In the genomic region with DNA sequence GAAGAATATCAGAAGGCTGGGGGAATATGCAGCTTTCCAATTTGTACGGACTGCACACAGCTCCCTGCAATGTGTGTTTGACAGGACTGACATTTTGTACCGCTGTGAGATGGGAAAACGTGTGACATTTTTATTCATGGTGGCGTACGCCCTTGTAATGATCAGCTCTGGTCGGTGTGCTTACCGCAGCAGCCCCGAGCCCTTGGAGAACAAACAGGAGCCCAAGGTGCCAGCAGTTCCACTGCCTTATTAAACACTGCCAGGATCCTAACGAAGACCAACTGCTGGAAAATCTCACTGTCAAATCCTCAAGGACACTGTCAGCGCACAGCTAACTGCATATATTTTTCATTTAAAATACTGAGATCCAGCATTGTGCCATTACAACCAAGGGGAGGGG, we compare ENCODE assay signal across 30 mouse cellular contexts. TPM values are rescaled to one million over a fixed set of nuclear protein-coding genes. Genes with fewer than 3 reads are reported as not detected.
DNase-seq lines count a peak whose midpoint lies in the region; ATAC-seq lines count a peak whose summit lies in the region.
"Had no signal": no experiment of that assay in that cellular context is flagged by ENCODE, and none has a peak within 500 bp of the region (broad histone marks: within the 10 kb centered on the region; RNA-seq: fewer than 3 reads in every experiment).

No protein-coding gene starts in this region.

- no peaks in the 10 kb centered on the region for H3K27me3 ChIP-seq in forebrain, embryonic 14.5 days (replicated peaks; ENCODE audit: control insufficient read depth, insufficient read depth, low read length)
- H3K27me3 ChIP-seq in forebrain, embryonic 15.5 days: no peaks in the 10 kb centered on the region
- H3K27me3 ChIP-seq in midbrain, embryonic 12.5 days: no peaks in the 10 kb centered on the region
- no peaks in the 10 kb centered on the region for H3K27me3 ChIP-seq in midbrain, embryonic 11.5 days (ENCODE audit: control insufficient read depth, insufficient read depth, low read length)
- H3K27me3 ChIP-seq in midbrain, embryonic 14.5 days (ENCODE audit: control insufficient read depth, insufficient read depth, low read length): no peaks in the 10 kb centered on the region
- H3K27me3 ChIP-seq: kidney, embryonic 15.5 days; limb, embryonic 12.5 days; liver, embryonic 15.5 days; neural tube, embryonic 12.5 days; Patski had no signal

- H3K4me1 ChIP-seq in forebrain, embryonic 14.5 days (ENCODE audit: control insufficient read depth, insufficient read depth, low read length): peaks cover 33% of the 10 kb centered on the region
- peaks cover 28% of the 10 kb centered on the region for H3K4me1 ChIP-seq in forebrain, embryonic 15.5 days
- H3K4me1 ChIP-seq in midbrain, embryonic 12.5 days: peaks cover 35% of the 10 kb centered on the region
- peaks cover 20% of the 10 kb centered on the region for H3K4me1 ChIP-seq in midbrain, embryonic 11.5 days (ENCODE audit: control insufficient read depth, insufficient read depth, low read length)
- H3K4me1 ChIP-seq in midbrain, embryonic 14.5 days (ENCODE audit: control insufficient read depth, insufficient read depth, low read length): peaks cover 37% of the 10 kb centered on the region
- H3K4me1 ChIP-seq: liver, embryonic 15.5 days had no signal

- no peak overlapping the region for H3K4me2 ChIP-seq in forebrain, embryonic 14.5 days (ENCODE audit: low read length)
- no peak overlapping the region for H3K4me2 ChIP-seq in forebrain, embryonic 15.5 days (replicated peaks)
- H3K4me2 ChIP-seq in midbrain, embryonic 12.5 days (replicated peaks): no peak overlapping the region
- no peak overlapping the region for H3K4me2 ChIP-seq in midbrain, embryonic 11.5 days
- no peak overlapping the region for H3K4me2 ChIP-seq in midbrain, embryonic 14.5 days (ENCODE audit: low read length)
- H3K4me2 ChIP-seq: heart, embryonic 12.5 days; kidney, embryonic 15.5 days; limb, embryonic 12.5 days; liver, embryonic 15.5 days; lung, embryonic 14.5 days; neural tube, embryonic 12.5 days had no signal

- no peak for DNase-seq in forebrain, embryonic 14.5 days (ENCODE audit: low spot score)
- no peak for DNase-seq in midbrain, embryonic 11.5 days (ENCODE audit: low spot score, missing footprints)
- peak; percentile 53 for DNase-seq in midbrain, embryonic 14.5 days
- DNase-seq in frontal cortex, adult 2 months (ENCODE audit: extremely low spot score in 1 of 2, low spot score in 1 of 2): no peak
- no peak for DNase-seq in T-cell, adult 2 months (ENCODE audit: low spot score)
- DNase-seq: adrenal gland, postnatal 25 days; cerebellum, adult 2 months; cerebellum, postnatal 14 days; gastrocnemius, adult 2 months; heart, adult 2 months; heart, postnatal 4 days; kidney, adult 18-20 months; kidney, postnatal 36 days; lung, embryonic 14.5 days; lung, postnatal 14 days; right cerebral cortex, adult 18-20 months; spleen, adult 18-20 months; thymus, postnatal 14 days had no signal

- H3K27ac ChIP-seq in forebrain, embryonic 14.5 days (ENCODE audit: low read depth, low read length): 0 out of 2 replicates have a peak overlapping the region, but pooled peaks have one; percentile 23
- H3K27ac ChIP-seq in forebrain, embryonic 15.5 days (replicated peaks): no peak overlapping the region
- H3K27ac ChIP-seq in midbrain, embryonic 12.5 days (replicated peaks): peak overlapping the region; percentile 52
- H3K27ac ChIP-seq in midbrain, embryonic 11.5 days (ENCODE audit: low read depth, low read length): no peak overlapping the region
- H3K27ac ChIP-seq in midbrain, embryonic 14.5 days (replicated peaks; ENCODE audit: low read depth, low read length): peak overlapping the region; percentile 33
- H3K27ac ChIP-seq: gastrocnemius, adult 2 months; heart, adult 2 months; kidney, embryonic 15.5 days; layer of hippocampus, adult 2 months; left cerebral cortex, adult 2 months; limb, embryonic 12.5 days; liver, embryonic 15.5 days; neural tube, embryonic 12.5 days had no signal

- H3K9me3 ChIP-seq in forebrain, embryonic 14.5 days (replicated peaks; ENCODE audit: control insufficient read depth, low read length): no peaks in the 10 kb centered on the region
- no peaks in the 10 kb centered on the region for H3K9me3 ChIP-seq in forebrain, embryonic 15.5 days
- no peaks in the 10 kb centered on the region for H3K9me3 ChIP-seq in midbrain, embryonic 12.5 days
- no peaks in the 10 kb centered on the region for H3K9me3 ChIP-seq in midbrain, embryonic 11.5 days (ENCODE audit: control insufficient read depth, low read length)
- H3K9me3 ChIP-seq in midbrain, embryonic 14.5 days (ENCODE audit: control insufficient read depth, low read length): no peaks in the 10 kb centered on the region
- H3K9me3 ChIP-seq: heart, embryonic 12.5 days; kidney, embryonic 15.5 days; limb, embryonic 12.5 days; liver, embryonic 15.5 days; neural tube, embryonic 12.5 days had no signal

- H3K36me3 ChIP-seq in forebrain, embryonic 14.5 days (ENCODE audit: control insufficient read depth, insufficient read depth, low read length): peaks cover 1% of the 10 kb centered on the region; the same call in 1 of the 2 replicates
- no peaks in the 10 kb centered on the region for H3K36me3 ChIP-seq in forebrain, embryonic 15.5 days
- H3K36me3 ChIP-seq in midbrain, embryonic 12.5 days: no peaks in the 10 kb centered on the region; the same call in 1 of the 2 replicates
- H3K36me3 ChIP-seq in midbrain, embryonic 11.5 days (ENCODE audit: control insufficient read depth, insufficient read depth, low read length): no peaks in the 10 kb centered on the region
- no peaks in the 10 kb centered on the region for H3K36me3 ChIP-seq in midbrain, embryonic 14.5 days (ENCODE audit: control insufficient read depth, insufficient read depth, low read length)
- H3K36me3 ChIP-seq: heart, embryonic 12.5 days; liver, embryonic 15.5 days; neural tube, embryonic 12.5 days had no signal

- WGBS in forebrain, embryonic 14.5 days: 36% methylated on average over 10 of the region's 10 CpGs
- WGBS in forebrain, embryonic 15.5 days: 29% methylated on average over 10 of the region's 10 CpGs
- 74% methylated on average over 10 of the region's 10 CpGs for WGBS in midbrain, embryonic 12.5 days
- 87% methylated on average over 10 of the region's 10 CpGs for WGBS in midbrain, embryonic 11.5 days
- WGBS in midbrain, embryonic 14.5 days: 55% methylated on average over 10 of the region's 10 CpGs

- H3K4me3 ChIP-seq in forebrain, embryonic 14.5 days (ENCODE audit: low read depth, low read length): no peak overlapping the region
- no peak overlapping the region for H3K4me3 ChIP-seq in forebrain, embryonic 15.5 days
- H3K4me3 ChIP-seq in midbrain, embryonic 12.5 days: no peak overlapping the region
- H3K4me3 ChIP-seq in midbrain, embryonic 11.5 days (ENCODE audit: low read depth, low read length): no peak overlapping the region
- no peak overlapping the region for H3K4me3 ChIP-seq in midbrain, embryonic 14.5 days (replicated peaks; ENCODE audit: low read depth, low read length)
- H3K4me3 ChIP-seq: erythroblast, embryonic 14.5 days; gastrocnemius, adult 2 months; heart, adult 2 months; heart, embryonic 12.5 days; kidney, embryonic 15.5 days; layer of hippocampus, adult 2 months; left cerebral cortex, adult 2 months; limb, embryonic 12.5 days; liver, embryonic 15.5 days; myocyte; neural tube, embryonic 12.5 days had no signal

- no peak overlapping the region for H3K9ac ChIP-seq in forebrain, embryonic 14.5 days (ENCODE audit: low read length)
- no peak overlapping the region for H3K9ac ChIP-seq in forebrain, embryonic 15.5 days (replicated peaks)
- H3K9ac ChIP-seq in midbrain, embryonic 12.5 days (replicated peaks): no peak overlapping the region
- no peak overlapping the region for H3K9ac ChIP-seq in midbrain, embryonic 11.5 days (ENCODE audit: low read length)
- no peak overlapping the region for H3K9ac ChIP-seq in midbrain, embryonic 14.5 days (replicated peaks; ENCODE audit: low read length)
- H3K9ac ChIP-seq: heart, embryonic 12.5 days; kidney, embryonic 15.5 days; limb, embryonic 12.5 days; liver, embryonic 15.5 days; lung, embryonic 14.5 days; neural tube, embryonic 12.5 days had no signal

- ATAC-seq in forebrain, embryonic 14.5 days: no peak
- no peak for ATAC-seq in forebrain, embryonic 15.5 days (replicated peaks)
- ATAC-seq in midbrain, embryonic 12.5 days (ENCODE audit: low FRiP score, low read depth): no peak
- ATAC-seq in midbrain, embryonic 11.5 days (ENCODE audit: low FRiP score): no peak
- peak; percentile 46; the same call in 1 of the 2 replicates for ATAC-seq in midbrain, embryonic 14.5 days (ENCODE audit: low FRiP score, low TSS enrichment)
- ATAC-seq: Patski had no signal

RNA-seq across cellular contexts. Expression of a gene that starts 56.2 kb away (rescaled TPM):
- 4.0 and 4.2 TPM in 2 replicates for polyA plus RNA-seq in forebrain, embryonic 14.5 days (2014; fragmentation: Nextera tagmentation; extraction: Ambion mirVana)
- polyA plus RNA-seq in forebrain, embryonic 15.5 days (2015; fragmentation: Nextera tagmentation; extraction: Ambion mirVana): 7.1 and 8.4 TPM in 2 replicates
- 21.8 and 24.2 TPM in 2 replicates for polyA plus RNA-seq in midbrain, embryonic 12.5 days (2016; fragmentation: Nextera tagmentation; extraction: Ambion mirVana)
- polyA plus RNA-seq in midbrain, embryonic 11.5 days (2014; fragmentation: Nextera tagmentation; extraction: Ambion mirVana): 10.9 and 14.6 TPM in 2 replicates
- polyA plus RNA-seq in midbrain, embryonic 14.5 days (2014; fragmentation: Nextera tagmentation; extraction: Ambion mirVana): 3.5 and 5.8 TPM in 2 replicates
- polyA plus RNA-seq in frontal cortex, adult 2 months (2012; rRNA removed): 1.7 and 2.0 TPM in 2 replicates
- polyA plus RNA-seq: erythroblast, embryonic 14.5 days; myocyte had no signal

Comparison
In these comparisons a context has a peak if more than half of its experiments do, and no peak if none do; other contexts are left out.
1. H3K27ac ChIP-seq: peak in forebrain, embryonic 14.5 days (single experiment), midbrain, embryonic 12.5 days (single experiment) and midbrain, embryonic 14.5 days (single experiment); none in forebrain, embryonic 15.5 days (single experiment) and midbrain, embryonic 11.5 days (single experiment).